Mouse (Mus musculus) neural tube, embryonic 15.5 days (tissue): ENCODE data around the gene Dpep3. TPM values are rescaled to one million over a fixed set of nuclear protein-coding genes. Genes with fewer than 3 reads are reported as not detected.
A peak's percentile ranks its signal among the peaks of the same experiment; 100 is the strongest.
"Not testable (repeated sequence)": the region's sequence is repeated elsewhere in the genome, so short reads cannot be mapped to it uniquely, and the experiment has no call there.

Experiments used
- ATAC-seq: fragments of 200-750 bp; cut with Nextera tagmentation; 2 replicates; pipeline ENCODE4 v1.8.0; 2017; ENCODE audit warnings: mild to moderate bottlenecking, moderate TSS enrichment, moderate library complexity; ENCODE audit not compliant: low FRiP score
- H3K27ac ChIP-seq: fragments of 300-500 bp; sonication (generic); replicated peaks from 2 replicates; pipeline ENCODE4 v1.5.1; 2015; ENCODE audit warnings: mild to moderate bottlenecking, inconsistent platforms
- H3K27me3 ChIP-seq: fragments of 300-500 bp; sonication (generic); replicated peaks from 2 replicates; pipeline ENCODE4 v1.6.1; 2015; ENCODE audit warnings: inconsistent platforms
- H3K36me3 ChIP-seq: fragments of 300-500 bp; sonication (generic); 2 replicates; pipeline ENCODE4 v1.6.1; 2015; ENCODE audit warnings: inconsistent platforms
- H3K4me1 ChIP-seq: fragments of 300-500 bp; sonication (generic); 2 replicates; pipeline ENCODE4 v1.6.1; 2015; ENCODE audit warnings: inconsistent platforms
- H3K4me2 ChIP-seq: fragments of 300-500 bp; sonication (generic); 2 replicates; pipeline ENCODE4 v1.6.1; 2015; ENCODE audit warnings: inconsistent platforms, mild to moderate bottlenecking, moderate library complexity
- H3K4me3 ChIP-seq: fragments of 300-500 bp; sonication (generic); replicated peaks from 2 replicates; pipeline ENCODE4 v1.5.1; 2015; ENCODE audit warnings: mild to moderate bottlenecking, inconsistent platforms
- H3K9ac ChIP-seq: fragments of 300-500 bp; sonication (generic); replicated peaks from 2 replicates; pipeline ENCODE4 v1.6.1; 2015; ENCODE audit warnings: mild to moderate bottlenecking, inconsistent platforms
- H3K9me3 ChIP-seq: fragments of 300-500 bp; sonication (generic); replicated peaks from 2 replicates; pipeline ENCODE4 v1.6.1; 2016; ENCODE audit warnings: inconsistent platforms
- WGBS: fragments of 180-500 bp; shearing (Covaris S2); methylation state at CpG from one replicate; pipeline ENCODE4 v1.1.7; 2015; ENCODE audit warnings: mixed read lengths; 5-methylcytosine and 5-hydroxymethylcytosine counted together
- polyA plus RNA-seq: library from polyadenylated mRNA; unstranded; fragments of >200 nt; fragmentation: Nextera tagmentation; extraction: Ambion mirVana; gene quantifications from 2 replicates; pipeline ENCODE4 v1.2.1, GENCODE M21; 2015

The Dpep3 gene
- polyA plus RNA-seq, 1 experiment from 2014 or later, result not detected

GRCm38 (mm10) chr8:106004538-106005207, 25.4 kb upstream of the Dpep3 start:
- Histone ChIP-seq H3K9ac (no peak overlapping the region), H3K9me3 (no peaks in the 10 kb centered on the region), H3K4me3 (no peak overlapping the region), H3K36me3 (no peaks in the 10 kb centered on the region), H3K27ac (no peak overlapping the region), H3K4me2 (no peak overlapping the region), H3K27me3 (no peaks in the 10 kb centered on the region), H3K4me1 (peaks cover 6% of the 10 kb centered on the region)
- 81% methylated on average over 8 of the region's 8 CpGs for WGBS
- ATAC-seq, result no peak

GRCm38 (mm10) chr8:106001908-106002307, 22.7 kb upstream of the Dpep3 start:
- Histone ChIP-seq H3K4me2 (no peak overlapping the region), H3K4me3 (no peak overlapping the region), H3K9ac (no peak overlapping the region), H3K27ac (no peak overlapping the region), H3K27me3 (no peaks in the 10 kb centered on the region), H3K9me3 (no peaks in the 10 kb centered on the region), H3K4me1 (no peaks in the 10 kb centered on the region), H3K36me3 (no peaks in the 10 kb centered on the region)
- no peak for ATAC-seq
- whole genome bisulfite sequencing, result 88% methylated on average over 4 of the region's 4 CpGs

GRCm38 (mm10) chr8:105998971-105999370, 19.7 kb upstream of the Dpep3 start:
- WGBS, result 86% methylated on average over 2 of the region's 2 CpGs
- Histone ChIP-seq H3K4me1 (no peaks in the 10 kb centered on the region), H3K36me3 (no peaks in the 10 kb centered on the region), H3K9me3 (no peaks in the 10 kb centered on the region), H3K27ac (no peak overlapping the region), H3K9ac (no peak overlapping the region), H3K27me3 (no peaks in the 10 kb centered on the region), H3K4me2 (no peak overlapping the region), H3K4me3 (no peak overlapping the region)
- no peak for ATAC-seq

- no peak overlapping the region for H3K4me2 ChIP-seq
- no peaks in the 10 kb centered on the region for H3K27me3 ChIP-seq
- H3K9me3 ChIP-seq, result no peaks in the 10 kb centered on the region
- H3K36me3 ChIP-seq, result no peaks in the 10 kb centered on the region
- ATAC-seq, result no peak
- H3K27ac ChIP-seq, result no peak overlapping the region
- H3K4me3 ChIP-seq, result no peak overlapping the region
- 78% methylated on average over 7 of the region's 7 CpGs for WGBS
- no peak overlapping the region for H3K9ac ChIP-seq
- H3K4me1 ChIP-seq, result 0 out of 2 replicates have a peak, but pooled peaks cover under 1% of the 10 kb centered on the region
These were observed 17.1 kb upstream of the Dpep3 start for GRCm38 (mm10) chr8:105996359-105996758.

GRCm38 (mm10) chr8:105993226-105993625, 14.0 kb upstream of the Dpep3 start:
- 70% methylated on average over 4 of the region's 4 CpGs for whole genome bisulfite sequencing
- Histone ChIP-seq H3K4me2 (no peak overlapping the region), H3K4me1 (peaks cover 8% of the 10 kb centered on the region; the same call in 1 of the 2 replicates), H3K9me3 (no peaks in the 10 kb centered on the region), H3K9ac (no peak overlapping the region), H3K36me3 (no peaks in the 10 kb centered on the region), H3K27me3 (no peaks in the 10 kb centered on the region), H3K27ac (no peak overlapping the region), H3K4me3 (no peak overlapping the region)
- no peak for ATAC-seq

- Histone ChIP-seq H3K4me3 (no peak overlapping the region), H3K9ac (no peak overlapping the region), H3K36me3 (no peaks in the 10 kb centered on the region), H3K4me2 (no peak overlapping the region), H3K27ac (no peak overlapping the region), H3K9me3 (no peaks in the 10 kb centered on the region), H3K4me1 (peaks cover 8% of the 10 kb centered on the region; the same call in 1 of the 2 replicates), H3K27me3 (no peaks in the 10 kb centered on the region)
- ATAC-seq, result no peak
- WGBS, result 70% methylated on average over 5 of the region's 5 CpGs
These were observed 13.3 kb upstream of the Dpep3 start for GRCm38 (mm10) chr8:105992499-105992898.

GRCm38 (mm10) chr8:105991546-105991945, 12.3 kb upstream of the Dpep3 start:
- peaks cover 8% of the 10 kb centered on the region; the same call in 1 of the 2 replicates for H3K4me1 ChIP-seq
- no peak overlapping the region for H3K4me2 ChIP-seq
- H3K9ac ChIP-seq, result no peak overlapping the region
- no peaks in the 10 kb centered on the region for H3K27me3 ChIP-seq
- no peaks in the 10 kb centered on the region for H3K9me3 ChIP-seq
- H3K27ac ChIP-seq, result no peak overlapping the region
- no peak overlapping the region for H3K4me3 ChIP-seq
- WGBS, result 83% methylated on average over 2 of the region's 2 CpGs
- H3K36me3 ChIP-seq, result no peaks in the 10 kb centered on the region
- ATAC-seq, result no peak

GRCm38 (mm10) chr8:105990856-105991387, 11.7 kb upstream of the Dpep3 start, which contains the start of gene Dus2:
TSS of gene Dus2 (plus strand) at chr8:105991337.
- Histone ChIP-seq H3K36me3 (no peaks in the 10 kb centered on the region), H3K9ac (no peak within 1 kb of the TSS), H3K9me3 (no peaks in the 10 kb centered on the region), H3K4me3 (no peak within 1 kb of the TSS), H3K27ac (no peak within 1 kb of the TSS), H3K4me1 (peaks cover 8% of the 10 kb centered on the region; the same call in 1 of the 2 replicates), H3K27me3 (no peaks in the 10 kb centered on the region), H3K4me2 (peak within 1 kb of the TSS; percentile 27; the same call in 1 of the 2 replicates)
- ATAC-seq, result no peak
- WGBS, result 10% methylated on average over 15 of the region's 15 CpGs

GRCm38 (mm10) chr8:105988546-105988945, 9.3 kb upstream of the Dpep3 start:
- ATAC-seq, result no peak
- Histone ChIP-seq H3K9ac (no peak overlapping the region), H3K9me3 (no peaks in the 10 kb centered on the region), H3K4me3 (no peak overlapping the region), H3K4me1 (peaks cover 8% of the 10 kb centered on the region; the same call in 1 of the 2 replicates), H3K4me2 (no peak overlapping the region), H3K36me3 (no peaks in the 10 kb centered on the region), H3K27me3 (no peaks in the 10 kb centered on the region), H3K27ac (no peak overlapping the region)
- WGBS, result 87% methylated on average over 11 of the region's 11 CpGs

GRCm38 (mm10) chr8:105983406-105983805, 4.2 kb upstream of the Dpep3 start:
- WGBS, result 79% methylated on average over 11 of the region's 11 CpGs
- H3K4me3 ChIP-seq, result not testable (repeated sequence)

GRCm38 (mm10) chr8:105981146-105981545, 1.9 kb upstream of the Dpep3 start:
- Histone ChIP-seq H3K4me2 (no peak overlapping the region), H3K4me3 (no peak overlapping the region), H3K27me3 (no peaks in the 10 kb centered on the region), H3K27ac (no peak overlapping the region), H3K36me3 (no peaks in the 10 kb centered on the region), H3K4me1 (no peaks in the 10 kb centered on the region), H3K9me3 (no peaks in the 10 kb centered on the region), H3K9ac (no peak overlapping the region)
- WGBS, result 94% methylated on average over 1 of the region's 1 CpGs
- no peak for ATAC-seq

More at GRCm38 (mm10) chr8:105983406-105983805, 4.2 kb upstream of the Dpep3 start:
- not testable (repeated sequence) for H3K9ac ChIP-seq, H3K36me3 ChIP-seq, H3K27ac ChIP-seq, H3K4me1 ChIP-seq, H3K27me3 ChIP-seq, H3K4me2 ChIP-seq, ATAC-seq, H3K9me3 ChIP-seq

- no peak overlapping the region for H3K9ac ChIP-seq
- no peaks in the 10 kb centered on the region for H3K9me3 ChIP-seq
- no peaks in the 10 kb centered on the region for H3K36me3 ChIP-seq
- ATAC-seq, result no peak
- no peak overlapping the region for H3K4me3 ChIP-seq
- H3K27ac ChIP-seq, result no peak overlapping the region
- 64% methylated on average over 7 of the region's 7 CpGs for WGBS
- H3K4me1 ChIP-seq, result no peaks in the 10 kb centered on the region
- no peaks in the 10 kb centered on the region for H3K27me3 ChIP-seq
- H3K4me2 ChIP-seq, result no peak overlapping the region
These were observed 3.9 kb downstream of the Dpep3 start for GRCm38 (mm10) chr8:105975363-105975762.
